Mouse (Mus musculus) midbrain, embryonic 12.5 days (tissue): ENCODE results near the gene Zfp689. TPM values are rescaled to one million over a fixed set of nuclear protein-coding genes. Genes with fewer than 3 reads are reported as not detected.

Source experiments
- ATAC-seq: fragments of 200-750 bp; cut with Nextera tagmentation; 2 replicates; pipeline ENCODE4 v1.8.0; 2017; ENCODE audit warnings: low read depth, moderate TSS enrichment, moderate library complexity; ENCODE audit not compliant: low FRiP score
- H3K27ac ChIP-seq: fragments of 300-500 bp; sonication (generic); replicated peaks from 2 replicates; pipeline ENCODE4 v1.5.1; 2016; ENCODE audit warnings: mild to moderate bottlenecking
- H3K27me3 ChIP-seq: fragments of 300-500 bp; sonication (generic); 2 replicates; pipeline ENCODE4 v1.6.1; 2016; ENCODE audit warnings: mild to moderate bottlenecking
- H3K36me3 ChIP-seq: fragments of 300-500 bp; sonication (generic); 2 replicates; pipeline ENCODE4 v1.6.1; 2016
- H3K4me1 ChIP-seq: fragments of 300-500 bp; sonication (generic); 2 replicates; pipeline ENCODE4 v1.6.1; 2016
- H3K4me2 ChIP-seq: fragments of 300-500 bp; sonication (generic); replicated peaks from 2 replicates; pipeline ENCODE4 v1.6.1; 2016; ENCODE audit warnings: mild to moderate bottlenecking, moderate library complexity
- H3K4me3 ChIP-seq: fragments of 300-500 bp; sonication (generic); 2 replicates; pipeline ENCODE4 v1.5.1; 2016; ENCODE audit warnings: mild to moderate bottlenecking
- H3K9ac ChIP-seq: fragments of 300-500 bp; sonication (generic); replicated peaks from 2 replicates; pipeline ENCODE4 v1.6.1; 2016; ENCODE audit warnings: mild to moderate bottlenecking, moderate library complexity
- H3K9me3 ChIP-seq: fragments of 300-500 bp; sonication (generic); 2 replicates; pipeline ENCODE4 v1.6.1; 2016; ENCODE audit warnings: mild to moderate bottlenecking
- WGBS: fragments of 180-500 bp; shearing (Covaris S2); methylation state at CpG from one replicate; pipeline ENCODE4 v1.1.7; 2016; 5-methylcytosine and 5-hydroxymethylcytosine counted together
- polyA plus RNA-seq: library from polyadenylated mRNA; unstranded; fragments of >200 nt; fragmentation: Nextera tagmentation; extraction: Ambion mirVana; gene quantifications from 2 replicates; pipeline ENCODE4 v1.2.1, GENCODE M21; 2016

Zfp689 gene
- polyA plus RNA-seq, 1 experiment from 2014 or later: 18.2 TPM

GRCm38 (mm10) chr7:127477687-127478634, 29.0 kb upstream of the Zfp689 start:
- peak overlapping the region; percentile 99 for H3K4me2 ChIP-seq
- H3K4me3 ChIP-seq: peak overlapping the region; percentile 92
- WGBS: under 1% methylated on average over 50 of the region's 50 CpGs
- peak; percentile 91 for ATAC-seq
- H3K4me1 ChIP-seq: peaks cover 28% of the 10 kb centered on the region
- no peaks in the 10 kb centered on the region for H3K9me3 ChIP-seq
- H3K36me3 ChIP-seq: peaks cover 62% of the 10 kb centered on the region
- peak overlapping the region; percentile 87 for H3K9ac ChIP-seq
- no peaks in the 10 kb centered on the region for H3K27me3 ChIP-seq
- H3K27ac ChIP-seq: peak overlapping the region; percentile 97

GRCm38 (mm10) chr7:127476855-127477254, 27.9 kb upstream of the Zfp689 start:
- Histone ChIP-seq H3K27me3 (no peaks in the 10 kb centered on the region), H3K27ac (0 out of 2 replicates have a peak overlapping the region, but pooled peaks have one; percentile 97), H3K9ac (0 out of 2 replicates have a peak overlapping the region, but pooled peaks have one; percentile 46), H3K4me3 (peak overlapping the region; percentile 92), H3K4me1 (peaks cover 37% of the 10 kb centered on the region), H3K4me2 (peak overlapping the region; percentile 99), H3K9me3 (no peaks in the 10 kb centered on the region), H3K36me3 (peaks cover 52% of the 10 kb centered on the region)
- WGBS: 81% methylated on average over 4 of the region's 4 CpGs
- ATAC-seq: no peak

GRCm38 (mm10) chr7:127476336-127476735, 27.4 kb upstream of the Zfp689 start:
- H3K4me3 ChIP-seq: no peak overlapping the region
- no peak overlapping the region for H3K4me2 ChIP-seq
- peaks cover 38% of the 10 kb centered on the region for H3K4me1 ChIP-seq
- no peaks in the 10 kb centered on the region for H3K9me3 ChIP-seq
- no peak overlapping the region for H3K9ac ChIP-seq
- ATAC-seq: no peak
- 98% methylated on average over 11 of the region's 11 CpGs for WGBS
- H3K27me3 ChIP-seq: no peaks in the 10 kb centered on the region
- no peak overlapping the region for H3K27ac ChIP-seq
- H3K36me3 ChIP-seq: peaks cover 47% of the 10 kb centered on the region

- Histone ChIP-seq H3K9me3 (no peaks in the 10 kb centered on the region), H3K4me3 (no peak overlapping the region), H3K9ac (no peak overlapping the region), H3K36me3 (peaks cover 39% of the 10 kb centered on the region), H3K27ac (no peak overlapping the region), H3K27me3 (no peaks in the 10 kb centered on the region), H3K4me1 (peaks cover 29% of the 10 kb centered on the region), H3K4me2 (no peak overlapping the region)
- WGBS: 95% methylated on average over 11 of the region's 11 CpGs
- no peak for ATAC-seq
Observed at GRCm38 (mm10) chr7:127475186-127475740, 26.3 kb upstream of the Zfp689 start.

GRCm38 (mm10) chr7:127474378-127475070, 25.6 kb upstream of the Zfp689 start:
- Histone ChIP-seq H3K4me2 (no peak overlapping the region), H3K27ac (no peak overlapping the region), H3K9ac (no peak overlapping the region), H3K36me3 (peaks cover 39% of the 10 kb centered on the region), H3K27me3 (no peaks in the 10 kb centered on the region), H3K4me1 (peaks cover 26% of the 10 kb centered on the region), H3K9me3 (no peaks in the 10 kb centered on the region), H3K4me3 (no peak overlapping the region)
- no peak for ATAC-seq
- WGBS: 80% methylated on average over 6 of the region's 6 CpGs

- no peak for ATAC-seq
- H3K4me3 ChIP-seq: no peak overlapping the region
- H3K36me3 ChIP-seq: peaks cover 39% of the 10 kb centered on the region
- H3K9ac ChIP-seq: no peak overlapping the region
- 72% methylated on average over 5 of the region's 5 CpGs for WGBS
- H3K4me1 ChIP-seq: peaks cover 27% of the 10 kb centered on the region
- H3K27ac ChIP-seq: no peak overlapping the region
- no peaks in the 10 kb centered on the region for H3K9me3 ChIP-seq
- no peak overlapping the region for H3K4me2 ChIP-seq
- no peaks in the 10 kb centered on the region for H3K27me3 ChIP-seq
Observed at GRCm38 (mm10) chr7:127473705-127474104, 24.7 kb upstream of the Zfp689 start.

GRCm38 (mm10) chr7:127472060-127472459, 23.1 kb upstream of the Zfp689 start:
- ATAC-seq: no peak
- Histone ChIP-seq H3K9ac (peak overlapping the region; percentile 84), H3K4me3 (peak overlapping the region; percentile 70), H3K36me3 (peaks cover 51% of the 10 kb centered on the region), H3K4me1 (peaks cover 21% of the 10 kb centered on the region), H3K4me2 (peak overlapping the region; percentile 91), H3K27me3 (no peaks in the 10 kb centered on the region), H3K9me3 (no peaks in the 10 kb centered on the region), H3K27ac (peak overlapping the region; percentile 98)
- WGBS: 0% methylated on average over 7 of the region's 7 CpGs

- Histone ChIP-seq H3K4me3 (peak overlapping the region; percentile 70), H3K27ac (peak overlapping the region; percentile 98), H3K9me3 (no peaks in the 10 kb centered on the region), H3K4me2 (peak overlapping the region; percentile 91), H3K36me3 (peaks cover 51% of the 10 kb centered on the region), H3K4me1 (peaks cover 17% of the 10 kb centered on the region), H3K9ac (peak overlapping the region; percentile 84), H3K27me3 (no peaks in the 10 kb centered on the region)
- ATAC-seq: peak; percentile 51
- 0% methylated on average over 17 of the region's 25 CpGs for WGBS
Observed at GRCm38 (mm10) chr7:127471646-127472010, 22.7 kb upstream of the Zfp689 start.

- peak overlapping the region; percentile 70 for H3K4me3 ChIP-seq
- H3K9ac ChIP-seq: peak overlapping the region; percentile 84
- ATAC-seq: peak; percentile 91
- H3K4me1 ChIP-seq: peaks cover 17% of the 10 kb centered on the region
- H3K27me3 ChIP-seq: no peaks in the 10 kb centered on the region
- peak overlapping the region; percentile 98 for H3K27ac ChIP-seq
- no peaks in the 10 kb centered on the region for H3K9me3 ChIP-seq
- WGBS: under 1% methylated on average over 46 of the region's 46 CpGs
- H3K36me3 ChIP-seq: peaks cover 47% of the 10 kb centered on the region
- peak overlapping the region; percentile 91 for H3K4me2 ChIP-seq
Observed at GRCm38 (mm10) chr7:127470743-127471645, 22.0 kb upstream of the Zfp689 start.

GRCm38 (mm10) chr7:127470011-127470715, 21.2 kb upstream of the Zfp689 start:
- ATAC-seq: peak; percentile 14; the same call in 1 of the 2 replicates

More at GRCm38 (mm10) chr7:127470011-127470715, 21.2 kb upstream of the Zfp689 start:
- WGBS: 8% methylated on average over 9 of the region's 10 CpGs
- peak overlapping the region; percentile 98 for H3K27ac ChIP-seq
- peak overlapping the region; percentile 70 for H3K4me3 ChIP-seq
- peak overlapping the region; percentile 84 for H3K9ac ChIP-seq
- peaks cover 17% of the 10 kb centered on the region for H3K4me1 ChIP-seq
- peaks cover 47% of the 10 kb centered on the region for H3K36me3 ChIP-seq
- H3K4me2 ChIP-seq: peak overlapping the region; percentile 91
- no peaks in the 10 kb centered on the region for H3K27me3 ChIP-seq
- H3K9me3 ChIP-seq: no peaks in the 10 kb centered on the region
